Mouse (Mus musculus): Measurements from ENCODE around the gene Atn1. TPM values are rescaled to one million over a fixed set of nuclear protein-coding genes. Genes with fewer than 3 reads are reported as not detected.

The Atn1 gene
- total RNA-seq, 2 experiments from 2014 or later: 3.0 to 25.1 TPM

GRCm38 (mm10) chr6:124717968-124718367 is 38.4 kb downstream of the Atn1 start:
- ATAC-seq (replicated peaks; ENCODE audit: poor library complexity, severe bottlenecking): no peak

GRCm38 (mm10) chr6:124716864-124717490 is 39.3 kb downstream of the Atn1 start:
- ATAC-seq (replicated peaks; ENCODE audit: poor library complexity, severe bottlenecking): peak; percentile 31

- no peak for ATAC-seq (replicated peaks; ENCODE audit: poor library complexity, severe bottlenecking)
Measured at GRCm38 (mm10) chr6:124712918-124713317, 43.4 kb downstream of the Atn1 start.

- peak; percentile 89 for ATAC-seq (replicated peaks; ENCODE audit: poor library complexity, severe bottlenecking)
Measured at GRCm38 (mm10) chr6:124711824-124712782, 44.2 kb downstream of the Atn1 start, which contains the start of the genes Emg1 and Phb2. Gene Emg1 (minus strand): TSS chr6:124712178. Gene Phb2 (plus strand): TSS chr6:124712336.

GRCm38 (mm10) chr6:124708289-124708889 is 47.9 kb downstream of the Atn1 start:
- no peak for ATAC-seq (replicated peaks; ENCODE audit: poor library complexity, severe bottlenecking)

- ATAC-seq (replicated peaks; ENCODE audit: poor library complexity, severe bottlenecking): no peak
Measured at GRCm38 (mm10) chr6:124706061-124706627, 50.2 kb downstream of the Atn1 start.

GRCm38 (mm10) chr6:124704417-124704816 is 51.9 kb downstream of the Atn1 start:
- ATAC-seq (replicated peaks; ENCODE audit: poor library complexity, severe bottlenecking): no peak

GRCm38 (mm10) chr6:124703789-124704188 is 52.5 kb downstream of the Atn1 start:
- ATAC-seq (replicated peaks; ENCODE audit: poor library complexity, severe bottlenecking): no peak

GRCm38 (mm10) chr6:124702784-124703103 is 53.6 kb downstream of the Atn1 start:
- peak; percentile 90 for ATAC-seq (replicated peaks; ENCODE audit: poor library complexity, severe bottlenecking)

GRCm38 (mm10) chr6:124702102-124702783 is 54.1 kb downstream of the Atn1 start:
- no peak for ATAC-seq (replicated peaks; ENCODE audit: poor library complexity, severe bottlenecking)

GRCm38 (mm10) chr6:124701338-124701737 is 55.0 kb downstream of the Atn1 start:
- no peak for ATAC-seq (replicated peaks; ENCODE audit: poor library complexity, severe bottlenecking)

GRCm38 (mm10) chr6:124699962-124700610 is 56.2 kb downstream of the Atn1 start:
- no peak for ATAC-seq (replicated peaks; ENCODE audit: poor library complexity, severe bottlenecking)

- no peak for ATAC-seq (replicated peaks; ENCODE audit: poor library complexity, severe bottlenecking)
Measured at GRCm38 (mm10) chr6:124699366-124699765, 57.0 kb downstream of the Atn1 start.

- ATAC-seq (replicated peaks; ENCODE audit: poor library complexity, severe bottlenecking): no peak
Measured at GRCm38 (mm10) chr6:124698751-124699150, 57.6 kb downstream of the Atn1 start.

GRCm38 (mm10) chr6:124696441-124697150 is 59.7 kb downstream of the Atn1 start:
- no peak for ATAC-seq (replicated peaks; ENCODE audit: poor library complexity, severe bottlenecking)

GRCm38 (mm10) chr6:124694166-124694955 is 62.0 kb downstream of the Atn1 start:
- ATAC-seq (replicated peaks; ENCODE audit: poor library complexity, severe bottlenecking): peak; percentile 57

GRCm38 (mm10) chr6:124693243-124693981 is 62.9 kb downstream of the Atn1 start:
- ATAC-seq (replicated peaks; ENCODE audit: poor library complexity, severe bottlenecking): 0 out of 2 replicates have a peak, but pooled peaks have one; percentile 7

Data from granulocyte monocyte progenitor cell, adult 5-6 weeks (primary cell).